Mouse (Mus musculus) MEL (cell line): ENCODE data around the gene Ssh1. TPM values are rescaled to one million over a fixed set of nuclear protein-coding genes. Genes with fewer than 3 reads are reported as not detected.

Experiments used
- DNase-seq: peaks from one replicate; pipeline ENCODE4 v3.0.0; 2011; ENCODE audit warnings: low read depth, low spot score
- H3K27ac ChIP-seq: 2 replicates; pipeline ENCODE4 v1.5.1; 2012; ENCODE audit warnings: low read depth, mild to moderate bottlenecking, control low read depth, low read length, moderate library complexity; ENCODE audit not compliant: control insufficient read depth
- H3K27me3 ChIP-seq, 2 experiments: fragments of 150-350 bp in 1 of 2; sonication (generic) in 1 of 2; 2 replicates each; pipeline ENCODE4 v1.6.1; 2012; ENCODE audit warnings: low read length in 2 of 2, mild to moderate bottlenecking in 2 of 2, improper control_type of control experiment in 1 of 2, moderate library complexity in 1 of 2; ENCODE audit not compliant: insufficient read depth in 2 of 2, control insufficient read depth in 1 of 2
- H3K36me3 ChIP-seq, 2 experiments: 2 replicates each; pipeline ENCODE4 v1.6.1; 2012 to 2014; ENCODE audit warnings: low read length in 2 of 2, improper control_type of control experiment in 1 of 2, inconsistent platforms in 1 of 2, mild to moderate bottlenecking in 1 of 2; ENCODE audit not compliant: insufficient read depth in 2 of 2, control insufficient read depth in 1 of 2
- H3K4me1 ChIP-seq, 2 experiments: fragments of 150-350 bp in 1 of 2; sonication (generic) in 1 of 2; 2 replicates each; pipeline ENCODE4 v1.6.1; 2012; ENCODE audit warnings: low read length in 2 of 2, improper control_type of control experiment in 1 of 2, mild to moderate bottlenecking in 1 of 2; ENCODE audit not compliant: insufficient read depth in 2 of 2, control insufficient read depth in 1 of 2
- H3K4me3 ChIP-seq, 2 experiments: fragments of 150-350 bp in 1 of 2; sonication (generic) in 1 of 2; 2 replicates each; pipeline ENCODE4 v1.5.1; 2012; ENCODE audit warnings: low read depth in 2 of 2, low read length in 2 of 2, mild to moderate bottlenecking in 2 of 2, moderate library complexity in 2 of 2, control low read depth in 1 of 2, improper control_type of control experiment in 1 of 2; ENCODE audit not compliant: control insufficient read depth in 1 of 2, insufficient read depth in 1 of 2
- H3K79me2 ChIP-seq: 2 replicates; pipeline ENCODE4 v1.6.1; 2012; ENCODE audit warnings: mild to moderate bottlenecking, low read length, moderate library complexity; ENCODE audit not compliant: control insufficient read depth, poor library complexity, insufficient read depth
- H3K9ac ChIP-seq: 2 replicates; pipeline ENCODE4 v1.6.1; 2012; ENCODE audit warnings: low read depth, mild to moderate bottlenecking, control low read depth, low read length, moderate library complexity; ENCODE audit not compliant: control insufficient read depth, poor library complexity, severe bottlenecking
- H3K9me3 ChIP-seq: fragments of 150-350 bp; sonication (generic); replicated peaks from 2 replicates; pipeline ENCODE4 v1.6.1; 2012; ENCODE audit warnings: mild to moderate bottlenecking, low read length, improper control_type of control experiment, moderate library complexity; ENCODE audit not compliant: insufficient read depth
- BHLHE40 ChIP-seq: IDR thresholded peaks from 2 replicates; pipeline ENCODE4 v1.6.1; 2012; ENCODE audit warnings: low read depth, mild to moderate bottlenecking, inconsistent platforms, low read length, improper control_type of control experiment, borderline replicate concordance
- CHD1 ChIP-seq: IDR thresholded peaks from 2 replicates; pipeline ENCODE4 v1.6.1; 2012; ENCODE audit warnings: low read depth, mild to moderate bottlenecking, inconsistent platforms, low read length, improper control_type of control experiment
- CHD2 ChIP-seq: IDR thresholded peaks from 2 replicates; pipeline ENCODE4 v1.6.1; 2011; ENCODE audit warnings: low read length, improper control_type of control experiment
- CTCF ChIP-seq, 3 experiments: IDR thresholded peaks in 2 of 3; conservative IDR thresholded peaks in 1 of 3; 2 replicates each; pipeline ENCODE4 v1.5.1; 2011 to 2012; ENCODE audit warnings: low read length in 3 of 3, low read depth in 2 of 3, mild to moderate bottlenecking in 2 of 3, improper control_type of control experiment in 1 of 3, inconsistent platforms in 1 of 3, mixed read lengths in 1 of 3, moderate library complexity in 1 of 3; ENCODE audit not compliant: control insufficient read depth in 1 of 3, insufficient read depth in 1 of 3, poor library complexity in 1 of 3, severe bottlenecking in 1 of 3
- ELF1 ChIP-seq: IDR thresholded peaks from 2 replicates; pipeline ENCODE4 v1.6.1; 2014; ENCODE audit warnings: low read depth, mild to moderate bottlenecking, inconsistent platforms, low read length, improper control_type of control experiment, moderate library complexity
- EP300 ChIP-seq, 2 experiments: IDR thresholded peaks; 2 replicates each; pipeline ENCODE4 v1.6.1; 2011; ENCODE audit warnings: improper control_type of control experiment in 2 of 2, low read length in 2 of 2, low read depth in 1 of 2, mild to moderate bottlenecking in 1 of 2
- GABPA ChIP-seq: IDR thresholded peaks from 2 replicates; pipeline ENCODE4 v1.6.1; 2012; ENCODE audit warnings: low read depth, mild to moderate bottlenecking, inconsistent platforms, low read length, improper control_type of control experiment, moderate library complexity
- GATA1 ChIP-seq: IDR thresholded peaks from 2 replicates; pipeline ENCODE4 v1.6.1; 2011; ENCODE audit warnings: low read depth, low read length, improper control_type of control experiment
- HCFC1 ChIP-seq: IDR thresholded peaks from 2 replicates; pipeline ENCODE4 v1.6.1; 2012; ENCODE audit warnings: low read depth, mild to moderate bottlenecking, inconsistent platforms, low read length, improper control_type of control experiment, moderate library complexity
- JUND ChIP-seq: IDR thresholded peaks from 2 replicates; pipeline ENCODE4 v1.6.1; 2011; ENCODE audit warnings: low read depth, mild to moderate bottlenecking, improper control_type of control experiment, low read length
- KAT2A ChIP-seq: conservative IDR thresholded peaks from 2 replicates; pipeline ENCODE4 v1.6.1; 2012; ENCODE audit warnings: low read depth, low read length, improper control_type of control experiment, inconsistent platforms
- MAFK ChIP-seq: IDR thresholded peaks from 2 replicates; pipeline ENCODE4 v1.6.1; 2011; ENCODE audit warnings: low read depth, mild to moderate bottlenecking, low read length, improper control_type of control experiment, borderline replicate concordance
- MAX ChIP-seq: IDR thresholded peaks from 2 replicates; pipeline ENCODE4 v1.6.1; 2011; ENCODE audit warnings: low read length, improper control_type of control experiment
- MAZ ChIP-seq: IDR thresholded peaks from 2 replicates; pipeline ENCODE4 v1.6.1; 2012; ENCODE audit warnings: low read depth, mild to moderate bottlenecking, inconsistent platforms, low read length, improper control_type of control experiment
- MEF2A ChIP-seq: IDR thresholded peaks from 2 replicates; pipeline ENCODE4 v1.6.1; 2014; ENCODE audit warnings: low read depth, mild to moderate bottlenecking, inconsistent platforms, low read length, improper control_type of control experiment; ENCODE audit not compliant: poor library complexity, insufficient replicate concordance, severe bottlenecking; ENCODE audit errors: extremely low read depth
- MXI1 ChIP-seq: IDR thresholded peaks from 2 replicates; pipeline ENCODE4 v1.6.1; 2011; ENCODE audit warnings: mild to moderate bottlenecking, low read depth, low read length, improper control_type of control experiment
- MYC ChIP-seq: IDR thresholded peaks from 2 replicates; pipeline ENCODE4 v1.6.1; 2011; ENCODE audit warnings: low read depth, mild to moderate bottlenecking, low read length, improper control_type of control experiment, moderate library complexity
- NELFE ChIP-seq: IDR thresholded peaks from 2 replicates; pipeline ENCODE4 v1.6.1; 2011; ENCODE audit warnings: low read depth, low read length, improper control_type of control experiment
- NRF1 ChIP-seq: IDR thresholded peaks from 2 replicates; pipeline ENCODE4 v1.6.1; 2014; ENCODE audit warnings: low read depth, mild to moderate bottlenecking, inconsistent platforms, low read length, improper control_type of control experiment, moderate library complexity; ENCODE audit not compliant: poor library complexity, insufficient read depth, severe bottlenecking
- POLR2A ChIP-seq, 2 experiments: IDR thresholded peaks; 2 replicates each; pipeline ENCODE4 v1.6.1; 2011 to 2012; ENCODE audit warnings: low read length in 2 of 2, mild to moderate bottlenecking in 2 of 2, control low read depth in 1 of 2, improper control_type of control experiment in 1 of 2, low read depth in 1 of 2, moderate library complexity in 1 of 2; ENCODE audit not compliant: control insufficient read depth in 1 of 2, insufficient read depth in 1 of 2, poor library complexity in 1 of 2
- RAD21 ChIP-seq: IDR thresholded peaks from 2 replicates; pipeline ENCODE4 v1.6.1; 2011; ENCODE audit warnings: mild to moderate bottlenecking, low read depth, low read length, improper control_type of control experiment
- SIN3A ChIP-seq: IDR thresholded peaks from 2 replicates; pipeline ENCODE4 v1.6.1; 2012; ENCODE audit warnings: low read length, improper control_type of control experiment, inconsistent platforms
- TAL1 ChIP-seq: IDR thresholded peaks from 2 replicates; pipeline ENCODE4 v1.6.1; 2012; ENCODE audit warnings: mild to moderate bottlenecking, inconsistent platforms, low read length, moderate library complexity, mixed read lengths
- TBP ChIP-seq: IDR thresholded peaks from 2 replicates; pipeline ENCODE4 v1.8.0; 2011; ENCODE audit warnings: low read depth, low read length, improper control_type of control experiment
- TCF12 ChIP-seq: IDR thresholded peaks from 2 replicates; pipeline ENCODE4 v1.6.1; 2014; ENCODE audit warnings: low read depth, mild to moderate bottlenecking, inconsistent platforms, low read length, improper control_type of control experiment, moderate library complexity
- UBTF ChIP-seq: IDR thresholded peaks from 2 replicates; pipeline ENCODE4 v1.6.1; 2012; ENCODE audit warnings: low read depth, mild to moderate bottlenecking, inconsistent platforms, low read length, improper control_type of control experiment, moderate library complexity, borderline replicate concordance; ENCODE audit not compliant: insufficient read depth
- USF2 ChIP-seq, 2 experiments: IDR thresholded peaks; 2 replicates each; pipeline ENCODE4 v1.6.1; 2011 to 2012; ENCODE audit warnings: improper control_type of control experiment in 2 of 2, low read length in 2 of 2, borderline replicate concordance in 1 of 2, inconsistent platforms in 1 of 2, low read depth in 1 of 2, mild to moderate bottlenecking in 1 of 2; ENCODE audit not compliant: insufficient read depth in 1 of 2
- ZKSCAN1 ChIP-seq: IDR thresholded peaks from 2 replicates; pipeline ENCODE4 v1.6.1; 2012; ENCODE audit warnings: low read depth, mild to moderate bottlenecking, inconsistent platforms, low read length, improper control_type of control experiment, moderate library complexity
- ZMIZ1 ChIP-seq: IDR thresholded peaks from 2 replicates; pipeline ENCODE4 v1.6.1; 2012; ENCODE audit warnings: low read depth, mild to moderate bottlenecking, inconsistent platforms, low read length, improper control_type of control experiment, moderate library complexity
- polyA plus RNA-seq, 2 experiments: library from polyadenylated mRNA; stranded (reverse) in 1 of 2; unstranded in 1 of 2; fragments of >175 nt in 1 of 2; fragments of >200 nt in 1 of 2; gene quantifications; 2 replicates each; pipeline versions ENCODE4 v1.2.1 to v1.2.4; 2012; ENCODE audit warnings: low replicate concordance in 2 of 2, low read depth in 1 of 2; ENCODE audit not compliant: insufficient read length in 2 of 2, insufficient read depth in 1 of 2, missing spikeins in 1 of 2
- total RNA-seq: library from RNA; depleted of rRNA; stranded (reverse); fragments of 300-350 nt; gene quantifications from 2 replicates; pipeline ENCODE4 v1.2.3, GENCODE M21; 2012

Ssh1 gene
- total and polyA plus RNA-seq, 3 experiments: 2.3 to 6.8 TPM; not detected in 1

GRCm38 (mm10) chr5:113907786-113908567 is 85.7 kb downstream of the Ssh1 start (continued):
- peak; percentile 45; the same call in 1 of the 2 replicates for TF ChIP-seq HCFC1
- TF ChIP-seq GATA1: no peak
- TF ChIP-seq UBTF: peak; percentile 94; the same call in 1 of the 2 replicates
- TF ChIP-seq KAT2A: no peak
- TF ChIP-seq USF2 (IDR thresholded peaks at IDR 0.05; ENCODE audit: borderline replicate concordance in 1 of 2, insufficient read depth in 1 of 2, low read depth in 1 of 2, low read length in 2 of 2): no peak
- no peak for TF ChIP-seq CTCF (IDR thresholded peaks at IDR 0.05 in 2 of 3, conservative IDR thresholded peaks at IDR 0.05 in 1 of 3; ENCODE audit: control insufficient read depth in 1 of 3, insufficient read depth in 1 of 3, low read depth in 2 of 3, low read length in 3 of 3, poor library complexity in 1 of 3, severe bottlenecking in 1 of 3)
- no peak for TF ChIP-seq ZMIZ1
- TF ChIP-seq GABPA: no peak
- TF ChIP-seq CHD2: no peak

- TF ChIP-seq EP300 (IDR thresholded peaks at IDR 0.05; ENCODE audit: low read depth in 1 of 2, low read length in 2 of 2) (0 out of 4 replicates have a peak, but pooled peaks have one; percentile 7 to 18), TAL1 (no peak), GATA1 (no peak), HCFC1 (peak; percentile 33; the same call in 1 of the 2 replicates), ELF1 (no peak), TCF12 (0 out of 2 replicates have a peak, but pooled peaks have one; percentile 24), CHD1 (no peak), POLR2A (IDR thresholded peaks at IDR 0.05; ENCODE audit: control insufficient read depth in 1 of 2, insufficient read depth in 1 of 2, low read depth in 1 of 2, low read length in 2 of 2, poor library complexity in 1 of 2) (peak in 1 of 2 experiments; percentile 39; a peak in 1 of 4 replicates), NELFE (peak; percentile 38; the same call in 1 of the 2 replicates), NRF1 (no peak), MYC (no peak), SIN3A (peak; percentile 35; the same call in 1 of the 2 replicates), ZKSCAN1 (0 out of 2 replicates have a peak, but pooled peaks have one; percentile 21), JUND (no peak), UBTF (no peak), MAFK (no peak), BHLHE40 (no peak), MAX (no peak), GABPA (no peak), MAZ (no peak), MXI1 (no peak), RAD21 (no peak), MEF2A (no peak), TBP (0 out of 2 replicates have a peak, but pooled peaks have one; percentile 32)
- TF ChIP-seq, all 39 proteins: peak for 8
- Histone ChIP-seq H3K36me3 (peaks cover 0 to 53% of the 10 kb centered on the region in 2 experiments; a peak in 2 of 4 replicates), H3K27me3 (no peaks in the 10 kb centered on the region), H3K4me1 (peaks cover 19 to 56% of the 10 kb centered on the region in 2 experiments), H3K4me3 (peak overlapping the region; percentile 72 to 92), H3K9ac (peak overlapping the region; percentile 93), H3K79me2 (peaks cover 54% of the 10 kb centered on the region), H3K9me3 (no peaks in the 10 kb centered on the region), H3K27ac (peak overlapping the region; percentile 82)
- DNase-seq: peak; percentile 79
Measured at GRCm38 (mm10) chr5:113906958-113907735, 86.5 kb downstream of the Ssh1 start.
